Mouse (Mus musculus) B cell, adult 67 days (primary cell): ENCODE measurements around the gene Pigc. TPM values are rescaled to one million over a fixed set of nuclear protein-coding genes. Genes with fewer than 3 reads are reported as not detected.

ENCODE experiments used
- total RNA-seq, 2 experiments: library from RNA; stranded (reverse); gene quantifications; 4 replicates each; pipeline ENCODE4 v1.2.4; 2023

Pigc gene
- total RNA-seq, result 10 to 100 TPM; 13.7 to 15.9 TPM

GRCm38 (mm10) chr1:161968589-161969407 is at the start of gene Pigc:
Gene Pigc, plus strand, starts transcription at chr1:161969186.

DNA sequence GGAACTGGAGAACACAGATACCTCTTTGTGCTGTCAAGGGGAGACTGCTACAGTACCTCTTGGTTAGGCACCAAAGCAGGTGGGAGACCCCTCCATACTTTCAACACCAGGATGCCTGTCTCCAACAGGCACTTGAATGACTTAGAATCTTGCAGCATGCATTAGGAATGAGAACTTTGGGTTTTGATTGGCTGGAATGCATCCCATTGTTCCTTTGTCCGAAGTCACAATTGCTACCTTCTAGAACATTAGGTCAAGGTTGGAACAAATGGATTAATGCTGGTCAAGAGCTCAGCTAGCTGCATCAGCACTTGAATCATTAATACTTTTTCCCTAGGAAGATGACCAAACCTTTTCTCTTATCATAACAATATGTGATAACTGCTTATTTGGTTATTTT is 10.6 kb downstream of the Pigc start, which contains the start of gene 4930558K02Rik:
TSS of gene 4930558K02Rik (minus strand) at position 101 of the 400 bp plus-strand sequence.

Other genes starting within 250 kb of the Pigc start
- under 1 TPM in 1 of 2 experiments, not detected in 1; 0.38 TPM for gene Fasl, start 180.7 kb upstream of the Pigc start, total RNA-seq
- gene Suco, start 92.5 kb upstream of the Pigc start, total RNA-seq, result 100 to 1,000 TPM; 116 to 139 TPM
- gene 4930558K02Rik, start 10.4 kb downstream of the Pigc start, total RNA-seq, result not detected